Mouse (Mus musculus) heart, embryonic 10.5 days (tissue): ENCODE results near the gene Tollip. TPM values are rescaled to one million over a fixed set of nuclear protein-coding genes. Genes with fewer than 3 reads are reported as not detected.

Experiments used
- DNase-seq: peaks from one replicate; pipeline ENCODE4 v3.0.0-alpha.2; 2017; ENCODE audit warnings: low spot score
- H3K27ac ChIP-seq: fragments of 300-500 bp; sonication (generic); 2 replicates; pipeline ENCODE4 v1.5.1; 2016; ENCODE audit warnings: mild to moderate bottlenecking
- H3K27me3 ChIP-seq: fragments of 300-500 bp; sonication (generic); 2 replicates; pipeline ENCODE4 v1.6.1; 2016; ENCODE audit warnings: mild to moderate bottlenecking; ENCODE audit not compliant: poor library complexity, insufficient read depth, severe bottlenecking
- H3K36me3 ChIP-seq: fragments of 300-500 bp; sonication (generic); 2 replicates; pipeline ENCODE4 v1.6.1; 2016; ENCODE audit warnings: mild to moderate bottlenecking, moderate library complexity
- H3K4me1 ChIP-seq: fragments of 300-500 bp; sonication (generic); 2 replicates; pipeline ENCODE4 v1.6.1; 2016; ENCODE audit warnings: mild to moderate bottlenecking
- H3K4me3 ChIP-seq: fragments of 300-500 bp; sonication (generic); 2 replicates; pipeline ENCODE4 v1.5.1; 2016; ENCODE audit warnings: mild to moderate bottlenecking, moderate library complexity
- H3K9me3 ChIP-seq: fragments of 300-500 bp; sonication (generic); 2 replicates; pipeline ENCODE4 v1.6.1; 2016; ENCODE audit warnings: mild to moderate bottlenecking, moderate library complexity
- WGBS: fragments of 180-500 bp; shearing (Covaris S2); methylation state at CpG from one replicate; pipeline ENCODE4 v1.1.7; 2016; 5-methylcytosine and 5-hydroxymethylcytosine counted together
- polyA plus RNA-seq: library from polyadenylated mRNA; unstranded; fragments of >200 nt; fragmentation: Nextera tagmentation; extraction: Ambion mirVana; gene quantifications from 2 replicates; pipeline ENCODE4 v1.2.1, GENCODE M21; 2016

Tollip gene
- polyA plus RNA-seq, 1 experiment from 2014 or later = 39.6 TPM

DNA sequence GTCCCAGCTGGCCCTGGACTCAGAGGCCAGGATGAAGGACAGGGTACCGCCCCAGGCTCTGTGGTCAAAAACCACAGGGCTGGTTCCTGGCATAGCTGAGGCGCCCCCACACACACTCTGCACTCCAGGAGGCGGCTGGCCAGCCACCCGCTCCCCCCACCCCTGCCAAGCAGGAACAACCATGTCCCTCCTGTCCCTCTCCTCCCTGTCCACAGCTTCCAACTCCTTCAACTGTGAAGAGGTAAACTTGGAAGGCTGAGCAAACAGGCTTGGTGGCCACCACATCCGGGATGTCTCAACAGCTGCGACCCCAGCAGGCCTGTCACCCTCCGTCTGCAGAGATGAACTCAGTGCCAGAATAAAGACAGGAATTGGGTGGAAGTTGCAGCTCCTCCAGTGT, 82.4 kb downstream of the Tollip start:
- H3K4me3 ChIP-seq = no peak overlapping the region
- H3K4me1 ChIP-seq = peaks cover 38% of the 10 kb centered on the region
- no peak for DNase-seq
- no peaks in the 10 kb centered on the region for H3K36me3 ChIP-seq
- H3K9me3 ChIP-seq = no peaks in the 10 kb centered on the region
- no peak overlapping the region for H3K27ac ChIP-seq
- H3K27me3 ChIP-seq = peaks cover 7% of the 10 kb centered on the region; the same call in 1 of the 2 replicates
- 77% methylated on average over 7 of the region's 7 CpGs for WGBS

Other genes starting within 250 kb of the Tollip start
- gene Muc2, start 228.2 kb downstream of the Tollip start, polyA plus RNA-seq = 0.09 and 0.21 TPM in 2 replicates
- not detected in 2 replicates for gene Muc5ac, start 129.5 kb downstream of the Tollip start, polyA plus RNA-seq
- 0.01 and 0.03 TPM in 2 replicates for gene Muc5b, start 79.4 kb downstream of the Tollip start, polyA plus RNA-seq
- gene Brsk2, start 31.2 kb upstream of the Tollip start, polyA plus RNA-seq = 0.12 and 0.19 TPM in 2 replicates
- gene Mob2, start 142.6 kb upstream of the Tollip start, polyA plus RNA-seq = 52.4 and 54.9 TPM in 2 replicates
- 5.3 and 9.0 TPM in 2 replicates for gene Dusp8, start 177.3 kb upstream of the Tollip start, polyA plus RNA-seq
- not detected in 2 replicates for gene Gm45618, start 202.2 kb upstream of the Tollip start, polyA plus RNA-seq
- gene Gm39115, start 217.5 kb upstream of the Tollip start, polyA plus RNA-seq = not detected in 2 replicates
- gene Gm45337, start 226.1 kb upstream of the Tollip start, polyA plus RNA-seq = not detected in 2 replicates
- not detected in 2 replicates for gene Gm29735, start 238.6 kb upstream of the Tollip start, polyA plus RNA-seq
- not detected in 2 replicates for gene Gm4553, start 247.2 kb upstream of the Tollip start, polyA plus RNA-seq